Mouse (Mus musculus) hindbrain, embryonic 12.5 days (tissue): ENCODE measurements around the gene Tspan9. TPM values are rescaled to one million over a fixed set of nuclear protein-coding genes. Genes with fewer than 3 reads are reported as not detected.

Experiments used
- ATAC-seq: fragments of 200-750 bp; cut with Nextera tagmentation; 2 replicates; pipeline ENCODE4 v1.8.0; 2017; ENCODE audit warnings: moderate TSS enrichment; ENCODE audit not compliant: low FRiP score
- H3K27ac ChIP-seq: fragments of 300-500 bp; sonication (generic); 2 replicates; pipeline ENCODE4 v1.5.1; 2016; ENCODE audit warnings: mild to moderate bottlenecking
- H3K27me3 ChIP-seq: fragments of 300-500 bp; sonication (generic); 2 replicates; pipeline ENCODE4 v1.6.1; 2016; ENCODE audit warnings: mild to moderate bottlenecking
- H3K36me3 ChIP-seq: fragments of 300-500 bp; sonication (generic); 2 replicates; pipeline ENCODE4 v1.6.1; 2016; ENCODE audit warnings: mild to moderate bottlenecking
- H3K4me1 ChIP-seq: fragments of 300-500 bp; sonication (generic); 2 replicates; pipeline ENCODE4 v1.6.1; 2016
- H3K4me2 ChIP-seq: fragments of 300-500 bp; sonication (generic); replicated peaks from 2 replicates; pipeline ENCODE4 v1.6.1; 2016; ENCODE audit warnings: mild to moderate bottlenecking
- H3K4me3 ChIP-seq: fragments of 300-500 bp; sonication (generic); 2 replicates; pipeline ENCODE4 v1.5.1; 2016; ENCODE audit warnings: mild to moderate bottlenecking
- H3K9ac ChIP-seq: fragments of 300-500 bp; sonication (generic); 2 replicates; pipeline ENCODE4 v1.6.1; 2016; ENCODE audit warnings: mild to moderate bottlenecking, moderate library complexity
- H3K9me3 ChIP-seq: fragments of 300-500 bp; sonication (generic); replicated peaks from 2 replicates; pipeline ENCODE4 v1.6.1; 2016; ENCODE audit warnings: mild to moderate bottlenecking
- WGBS: fragments of 180-500 bp; shearing (Covaris S2); methylation state at CpG from one replicate; pipeline ENCODE4 v1.1.7; 2016; 5-methylcytosine and 5-hydroxymethylcytosine counted together
- polyA plus RNA-seq: library from polyadenylated mRNA; unstranded; fragments of >200 nt; fragmentation: Nextera tagmentation; extraction: Ambion mirVana; gene quantifications from 2 replicates; pipeline ENCODE4 v1.2.1, GENCODE M21; 2016

Tspan9 gene
- polyA plus RNA-seq, 1 experiment from 2014 or later: 63.4 TPM

GRCm38 (mm10) chr6:128095906-128096305, 47.5 kb downstream of the Tspan9 start:
- H3K36me3 ChIP-seq: no peaks in the 10 kb centered on the region
- H3K4me3 ChIP-seq: no peak overlapping the region
- 67% methylated on average over 8 of the region's 8 CpGs for WGBS

GRCm38 (mm10) chr6:128095131-128095530, 48.3 kb downstream of the Tspan9 start:
- H3K9me3 ChIP-seq: no peaks in the 10 kb centered on the region
- no peak overlapping the region for H3K4me3 ChIP-seq
- 94% methylated on average over 10 of the region's 10 CpGs for WGBS
- H3K9ac ChIP-seq: no peak overlapping the region
- peaks cover 28% of the 10 kb centered on the region for H3K4me1 ChIP-seq
- no peak overlapping the region for H3K4me2 ChIP-seq
- no peaks in the 10 kb centered on the region for H3K36me3 ChIP-seq
- no peak overlapping the region for H3K27ac ChIP-seq
- H3K27me3 ChIP-seq: 0 out of 2 replicates have a peak, but pooled peaks cover 2% of the 10 kb centered on the region
- ATAC-seq: no peak

More at GRCm38 (mm10) chr6:128095906-128096305, 47.5 kb downstream of the Tspan9 start:
- Histone ChIP-seq H3K9ac (no peak overlapping the region), H3K27me3 (0 out of 2 replicates have a peak, but pooled peaks cover 2% of the 10 kb centered on the region), H3K4me1 (peaks cover 21% of the 10 kb centered on the region), H3K9me3 (no peaks in the 10 kb centered on the region), H3K27ac (no peak overlapping the region), H3K4me2 (no peak overlapping the region)
- no peak for ATAC-seq

GRCm38 (mm10) chr6:128093856-128094628, 49.4 kb downstream of the Tspan9 start:
- H3K4me2 ChIP-seq: no peak overlapping the region
- no peaks in the 10 kb centered on the region for H3K9me3 ChIP-seq
- H3K9ac ChIP-seq: no peak overlapping the region
- no peak overlapping the region for H3K4me3 ChIP-seq
- ATAC-seq: no peak
- 71% methylated on average over 15 of the region's 15 CpGs for WGBS
- peaks cover 27% of the 10 kb centered on the region for H3K4me1 ChIP-seq
- 0 out of 2 replicates have a peak, but pooled peaks cover 2% of the 10 kb centered on the region for H3K27me3 ChIP-seq
- H3K36me3 ChIP-seq: no peaks in the 10 kb centered on the region
- H3K27ac ChIP-seq: no peak overlapping the region

GRCm38 (mm10) chr6:128092621-128093020, 50.8 kb downstream of the Tspan9 start:
- 88% methylated on average over 5 of the region's 5 CpGs for WGBS
- Histone ChIP-seq H3K4me1 (peaks cover 36% of the 10 kb centered on the region), H3K4me3 (no peak overlapping the region), H3K27me3 (0 out of 2 replicates have a peak, but pooled peaks cover 2% of the 10 kb centered on the region), H3K27ac (no peak overlapping the region), H3K4me2 (no peak overlapping the region), H3K9ac (no peak overlapping the region), H3K36me3 (no peaks in the 10 kb centered on the region), H3K9me3 (no peaks in the 10 kb centered on the region)
- ATAC-seq: no peak

- H3K27ac ChIP-seq: no peak overlapping the region
- no peak overlapping the region for H3K4me3 ChIP-seq
- WGBS: 75% methylated on average over 4 of the region's 4 CpGs
- ATAC-seq: no peak
- 0 out of 2 replicates have a peak, but pooled peaks cover 2% of the 10 kb centered on the region for H3K27me3 ChIP-seq
- no peak overlapping the region for H3K9ac ChIP-seq
- no peak overlapping the region for H3K4me2 ChIP-seq
- no peaks in the 10 kb centered on the region for H3K9me3 ChIP-seq
- H3K4me1 ChIP-seq: peaks cover 40% of the 10 kb centered on the region
- no peaks in the 10 kb centered on the region for H3K36me3 ChIP-seq
Observed at GRCm38 (mm10) chr6:128091833-128092166, 51.6 kb downstream of the Tspan9 start.

GRCm38 (mm10) chr6:128090985-128091832, 52.2 kb downstream of the Tspan9 start:
- WGBS: 27% methylated on average over 6 of the region's 6 CpGs
- H3K9ac ChIP-seq: no peak overlapping the region
- H3K27me3 ChIP-seq: no peaks in the 10 kb centered on the region
- H3K4me1 ChIP-seq: peaks cover 45% of the 10 kb centered on the region
- H3K4me2 ChIP-seq: no peak overlapping the region
- no peak overlapping the region for H3K27ac ChIP-seq
- no peak overlapping the region for H3K4me3 ChIP-seq
- H3K9me3 ChIP-seq: no peaks in the 10 kb centered on the region
- ATAC-seq: peak; percentile 59
- H3K36me3 ChIP-seq: no peaks in the 10 kb centered on the region

GRCm38 (mm10) chr6:128089770-128090702, 53.4 kb downstream of the Tspan9 start:
- H3K9me3 ChIP-seq: no peaks in the 10 kb centered on the region
- H3K4me3 ChIP-seq: no peak overlapping the region
- H3K9ac ChIP-seq: no peak overlapping the region
- ATAC-seq: no peak
- 71% methylated on average over 13 of the region's 13 CpGs for WGBS
- peaks cover 49% of the 10 kb centered on the region for H3K4me1 ChIP-seq
- H3K36me3 ChIP-seq: no peaks in the 10 kb centered on the region
- no peaks in the 10 kb centered on the region for H3K27me3 ChIP-seq
- no peak overlapping the region for H3K27ac ChIP-seq
- H3K4me2 ChIP-seq: no peak overlapping the region

GRCm38 (mm10) chr6:128088746-128089523, 54.5 kb downstream of the Tspan9 start:
- Histone ChIP-seq H3K9me3 (no peaks in the 10 kb centered on the region), H3K27ac (peak overlapping the region; percentile 55; the same call in 1 of the 2 replicates)
- 64% methylated on average over 8 of the region's 8 CpGs for WGBS

GRCm38 (mm10) chr6:128085488-128086066, 57.8 kb downstream of the Tspan9 start:
- Histone ChIP-seq H3K4me1 (peaks cover 35% of the 10 kb centered on the region), H3K9ac (0 out of 2 replicates have a peak overlapping the region, but pooled peaks have one; percentile 27), H3K27ac (peak overlapping the region; percentile 37; the same call in 1 of the 2 replicates), H3K4me2 (no peak overlapping the region), H3K4me3 (no peak overlapping the region), H3K36me3 (no peaks in the 10 kb centered on the region), H3K27me3 (no peaks in the 10 kb centered on the region), H3K9me3 (no peaks in the 10 kb centered on the region)
- ATAC-seq: peak; percentile 15; the same call in 1 of the 2 replicates
- 56% methylated on average over 9 of the region's 9 CpGs for WGBS

More at GRCm38 (mm10) chr6:128088746-128089523, 54.5 kb downstream of the Tspan9 start:
- Histone ChIP-seq H3K9ac (no peak overlapping the region), H3K36me3 (no peaks in the 10 kb centered on the region), H3K4me1 (peaks cover 49% of the 10 kb centered on the region), H3K27me3 (no peaks in the 10 kb centered on the region), H3K4me3 (no peak overlapping the region), H3K4me2 (no peak overlapping the region)
- ATAC-seq: no peak

- no peak overlapping the region for H3K4me3 ChIP-seq
- H3K9me3 ChIP-seq: no peaks in the 10 kb centered on the region
- no peak overlapping the region for H3K9ac ChIP-seq
- H3K27me3 ChIP-seq: no peaks in the 10 kb centered on the region
- no peak for ATAC-seq
- peaks cover 36% of the 10 kb centered on the region for H3K4me1 ChIP-seq
- WGBS: 95% methylated on average over 11 of the region's 11 CpGs
- no peak overlapping the region for H3K27ac ChIP-seq
- no peak overlapping the region for H3K4me2 ChIP-seq
- no peaks in the 10 kb centered on the region for H3K36me3 ChIP-seq
Observed at GRCm38 (mm10) chr6:128083305-128083704, 60.1 kb downstream of the Tspan9 start.

- WGBS: 88% methylated on average over 5 of the region's 5 CpGs
- H3K9ac ChIP-seq: no peak overlapping the region
- ATAC-seq: no peak
- no peaks in the 10 kb centered on the region for H3K27me3 ChIP-seq
- no peaks in the 10 kb centered on the region for H3K9me3 ChIP-seq
- H3K36me3 ChIP-seq: no peaks in the 10 kb centered on the region
- H3K4me1 ChIP-seq: peaks cover 31% of the 10 kb centered on the region
- no peak overlapping the region for H3K4me3 ChIP-seq
- H3K4me2 ChIP-seq: no peak overlapping the region
- H3K27ac ChIP-seq: no peak overlapping the region
Observed at GRCm38 (mm10) chr6:128081781-128082180, 61.6 kb downstream of the Tspan9 start.
